Mouse (Mus musculus) hindbrain, embryonic 11.5 days (tissue): ENCODE results near the gene Ttc9b. TPM values are rescaled to one million over a fixed set of nuclear protein-coding genes. Genes with fewer than 3 reads are reported as not detected.
"Not testable (repeated sequence)": the region's sequence is repeated elsewhere in the genome, so short reads cannot be mapped to it uniquely, and the experiment has no call there.

ENCODE experiments used
- ATAC-seq: fragments of 200-750 bp; cut with Nextera tagmentation; 2 replicates; pipeline ENCODE4 v1.8.0; 2017; ENCODE audit warnings: mild to moderate bottlenecking, moderate TSS enrichment, moderate library complexity; ENCODE audit not compliant: low FRiP score
- DNase-seq: peaks from one replicate; pipeline ENCODE4 v3.0.0-alpha.2; 2015; ENCODE audit warnings: low spot score
- H3K27ac ChIP-seq: fragments of 300-500 bp; sonication (generic); 2 replicates; pipeline ENCODE4 v1.5.1; 2014; ENCODE audit warnings: mild to moderate bottlenecking, low read depth, low read length
- H3K27me3 ChIP-seq: fragments of 300-500 bp; sonication (generic); 2 replicates; pipeline ENCODE4 v1.6.1; 2014; ENCODE audit warnings: mild to moderate bottlenecking, low read length, moderate library complexity, mixed read lengths; ENCODE audit not compliant: control insufficient read depth, insufficient read depth
- H3K36me3 ChIP-seq: fragments of 300-500 bp; sonication (generic); 2 replicates; pipeline ENCODE4 v1.6.1; 2014; ENCODE audit warnings: mild to moderate bottlenecking, low read length, moderate library complexity, mixed read lengths; ENCODE audit not compliant: control insufficient read depth, insufficient read depth
- H3K4me1 ChIP-seq: fragments of 300-500 bp; sonication (generic); replicated peaks from 2 replicates; pipeline ENCODE4 v1.6.1; 2014; ENCODE audit warnings: low read length, mixed read lengths; ENCODE audit not compliant: control insufficient read depth, insufficient read depth
- H3K4me2 ChIP-seq: fragments of 300-500 bp; sonication (generic); replicated peaks from 2 replicates; pipeline ENCODE4 v1.6.1; 2014; ENCODE audit warnings: mild to moderate bottlenecking, low read depth, low read length
- H3K4me3 ChIP-seq: fragments of 300-500 bp; sonication (generic); 2 replicates; pipeline ENCODE4 v1.5.1; 2014; ENCODE audit warnings: low read depth, low read length
- H3K9ac ChIP-seq: fragments of 300-500 bp; sonication (generic); 2 replicates; pipeline ENCODE4 v1.6.1; 2014; ENCODE audit warnings: low read depth, low read length
- H3K9me3 ChIP-seq: fragments of 300-500 bp; sonication (generic); 2 replicates; pipeline ENCODE4 v1.6.1; 2016; ENCODE audit warnings: low read length; ENCODE audit not compliant: control insufficient read depth
- WGBS: fragments of 180-500 bp; shearing (Covaris S2); extraction: QIAGEN DNeasy Blood & Tissue Kit; methylation state at CpG from one replicate; pipeline ENCODE4 v1.1.7; 2014; 5-methylcytosine and 5-hydroxymethylcytosine counted together
- polyA plus RNA-seq: library from polyadenylated mRNA; unstranded; fragments of >200 nt; fragmentation: Nextera tagmentation; extraction: Ambion mirVana; gene quantifications from 2 replicates; pipeline ENCODE4 v1.2.1, GENCODE M21; 2014

Gene Ttc9b
- polyA plus RNA-seq, 1 experiment from 2014 or later = 13.4 TPM

- not testable (repeated sequence) for H3K9me3 ChIP-seq, ATAC-seq, H3K4me2 ChIP-seq, H3K4me3 ChIP-seq, H3K27me3 ChIP-seq, H3K27ac ChIP-seq, H3K36me3 ChIP-seq, H3K9ac ChIP-seq, DNase-seq, H3K4me1 ChIP-seq
- 92% methylated on average over 7 of the region's 7 CpGs for WGBS
Measured at GRCm38 (mm10) chr7:27628816-27629215, 24.9 kb upstream of the Ttc9b start.

- Histone ChIP-seq H3K4me1 (no peaks in the 10 kb centered on the region), H3K36me3 (peaks cover 2% of the 10 kb centered on the region; the same call in 1 of the 2 replicates), H3K27me3 (no peaks in the 10 kb centered on the region), H3K9me3 (no peaks in the 10 kb centered on the region), H3K4me3 (no peak overlapping the region), H3K9ac (no peak overlapping the region), H3K4me2 (no peak overlapping the region), H3K27ac (no peak overlapping the region)
- DNase-seq = no peak
- WGBS = 91% methylated on average over 4 of the region's 4 CpGs
- no peak for ATAC-seq
Measured at GRCm38 (mm10) chr7:27631439-27631838, 22.3 kb upstream of the Ttc9b start.

DNA sequence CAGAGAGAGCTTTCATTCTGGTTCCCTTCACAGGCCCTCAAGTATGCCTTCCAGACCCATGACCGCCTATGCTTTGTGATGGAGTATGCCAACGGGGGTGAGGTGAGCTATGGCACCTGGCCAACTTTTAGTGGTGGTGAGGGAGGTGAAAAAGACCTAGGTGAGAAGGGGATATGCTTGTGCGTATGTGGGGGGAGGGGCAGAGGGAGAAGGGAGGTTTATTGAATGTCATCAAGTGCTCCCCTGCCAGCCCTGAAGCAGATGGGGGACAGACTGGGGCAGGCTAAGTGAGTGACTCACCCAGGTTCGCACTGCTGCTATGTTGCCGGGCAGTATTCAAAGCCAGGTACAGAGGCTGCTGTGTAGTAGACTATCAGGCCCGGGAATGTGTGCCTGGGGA is 20.5 kb upstream of the Ttc9b start:
- 89% methylated on average over 6 of the region's 6 CpGs for WGBS
- ATAC-seq (no peak), DNase-seq (no peak)
- Histone ChIP-seq H3K9me3 (no peaks in the 10 kb centered on the region), H3K4me3 (no peak overlapping the region), H3K4me2 (no peak overlapping the region), H3K36me3 (peaks cover 2% of the 10 kb centered on the region; the same call in 1 of the 2 replicates), H3K27ac (no peak overlapping the region), H3K27me3 (no peaks in the 10 kb centered on the region), H3K4me1 (no peaks in the 10 kb centered on the region), H3K9ac (no peak overlapping the region)

GRCm38 (mm10) chr7:27634691-27635090 is 19.0 kb upstream of the Ttc9b start:
- DNase-seq (no peak), ATAC-seq (no peak)
- Histone ChIP-seq H3K27ac (no peak overlapping the region), H3K9ac (no peak overlapping the region), H3K4me3 (no peak overlapping the region), H3K36me3 (peaks cover 2% of the 10 kb centered on the region; the same call in 1 of the 2 replicates), H3K9me3 (no peaks in the 10 kb centered on the region), H3K27me3 (no peaks in the 10 kb centered on the region), H3K4me1 (no peaks in the 10 kb centered on the region), H3K4me2 (no peak overlapping the region)
- 95% methylated on average over 6 of the region's 6 CpGs for WGBS

- H3K36me3 ChIP-seq, H3K4me2 ChIP-seq, H3K9ac ChIP-seq, H3K27ac ChIP-seq, ATAC-seq, H3K4me3 ChIP-seq, H3K27me3 ChIP-seq, H3K9me3 ChIP-seq, DNase-seq, H3K4me1 ChIP-seq: not testable (repeated sequence)
- WGBS = 88% methylated on average over 2 of the region's 2 CpGs
Measured at GRCm38 (mm10) chr7:27635094-27635493, 18.6 kb upstream of the Ttc9b start.

DNA sequence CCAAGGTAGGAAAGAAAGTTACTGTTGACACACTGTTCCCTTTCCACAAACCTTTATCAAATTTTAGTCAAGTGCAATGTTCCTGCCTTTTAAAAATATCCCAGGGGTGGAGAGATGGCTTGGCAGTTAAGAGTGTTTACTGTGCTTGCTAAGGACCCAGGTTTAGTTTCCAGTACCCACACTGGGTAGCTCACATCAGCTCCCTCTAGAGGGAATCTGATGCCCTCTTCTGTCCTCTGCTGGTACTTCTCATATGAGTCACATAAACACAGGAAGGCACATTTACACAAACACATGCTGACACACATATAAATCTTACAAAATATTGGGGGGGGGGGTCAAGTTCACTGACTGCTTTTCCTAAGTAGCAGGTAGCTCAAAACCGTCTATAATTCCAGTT is 9.2 kb upstream of the Ttc9b start:
- no peak for ATAC-seq
- no peaks in the 10 kb centered on the region for H3K9me3 ChIP-seq
- H3K36me3 ChIP-seq = no peaks in the 10 kb centered on the region
- H3K4me1 ChIP-seq = no peaks in the 10 kb centered on the region
- DNase-seq = no peak
- no peak overlapping the region for H3K4me3 ChIP-seq
- no peak overlapping the region for H3K9ac ChIP-seq
- no peak overlapping the region for H3K4me2 ChIP-seq
- 58% methylated on average over 1 of the region's 1 CpGs for WGBS
- no peaks in the 10 kb centered on the region for H3K27me3 ChIP-seq
- no peak overlapping the region for H3K27ac ChIP-seq

DNA sequence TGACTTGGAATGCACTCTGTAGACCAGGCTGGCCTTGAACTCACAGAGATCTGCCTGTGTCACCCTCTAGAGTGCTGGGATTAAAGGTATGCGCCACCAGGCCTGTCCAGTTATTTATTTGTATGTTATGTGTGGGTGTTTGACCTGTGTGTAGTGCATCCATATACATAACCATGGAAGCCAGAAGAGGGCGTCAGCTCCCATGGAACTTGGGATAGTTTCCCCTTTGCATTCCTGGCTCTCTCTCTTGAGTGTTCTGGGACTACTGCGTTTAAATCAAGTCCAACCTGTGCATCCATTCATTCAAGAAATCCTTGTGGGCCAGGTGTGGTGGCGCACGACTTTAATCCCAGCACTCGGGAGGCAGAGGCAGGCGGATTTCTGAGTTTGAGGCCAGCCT is 7.2 kb upstream of the Ttc9b start:
- DNase-seq = no peak
- H3K4me3 ChIP-seq = no peak overlapping the region
- H3K27ac ChIP-seq = no peak overlapping the region
- H3K4me2 ChIP-seq = no peak overlapping the region
- no peaks in the 10 kb centered on the region for H3K4me1 ChIP-seq
- no peaks in the 10 kb centered on the region for H3K9me3 ChIP-seq
- no peaks in the 10 kb centered on the region for H3K27me3 ChIP-seq
- H3K9ac ChIP-seq = no peak overlapping the region
- ATAC-seq = no peak
- H3K36me3 ChIP-seq = no peaks in the 10 kb centered on the region
- 83% methylated on average over 7 of the region's 7 CpGs for WGBS

- Histone ChIP-seq H3K9ac (no peak overlapping the region), H3K27me3 (peaks cover 1% of the 10 kb centered on the region; the same call in 1 of the 2 replicates), H3K9me3 (no peaks in the 10 kb centered on the region), H3K4me1 (no peaks in the 10 kb centered on the region), H3K4me2 (no peak overlapping the region), H3K4me3 (no peak overlapping the region), H3K36me3 (no peaks in the 10 kb centered on the region), H3K27ac (no peak overlapping the region)
- DNase-seq (no peak), ATAC-seq (no peak)
- 81% methylated on average over 6 of the region's 6 CpGs for WGBS
Measured at GRCm38 (mm10) chr7:27647281-27648002, 6.3 kb upstream of the Ttc9b start.

DNA sequence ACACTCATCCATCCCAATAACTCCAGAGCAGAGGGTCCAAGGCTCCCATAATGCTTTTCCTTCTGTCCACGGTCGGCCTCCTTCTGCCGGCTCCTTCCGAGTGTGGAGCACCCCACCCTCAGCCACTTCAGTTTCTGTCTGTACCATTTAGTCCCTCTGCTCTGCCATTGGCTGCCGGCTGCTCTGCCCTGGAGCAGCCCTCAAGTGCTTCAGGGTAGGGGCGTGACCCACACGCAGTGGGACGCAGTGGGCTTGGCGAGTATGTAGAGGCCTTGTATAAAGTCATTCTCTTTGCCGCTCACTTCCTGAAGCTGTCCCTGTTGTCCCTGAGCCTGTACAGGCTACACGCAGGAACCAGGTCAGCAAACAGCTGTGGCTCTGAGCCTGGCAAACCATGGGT is 4.0 kb upstream of the Ttc9b start:
- no peak overlapping the region for H3K4me2 ChIP-seq
- ATAC-seq (no peak), DNase-seq (no peak)
- no peaks in the 10 kb centered on the region for H3K9me3 ChIP-seq
- H3K27me3 ChIP-seq = peaks cover 16% of the 10 kb centered on the region
- no peak overlapping the region for H3K4me3 ChIP-seq
- 87% methylated on average over 11 of the region's 11 CpGs for WGBS
- H3K27ac ChIP-seq = no peak overlapping the region
- H3K9ac ChIP-seq = no peak overlapping the region
- H3K4me1 ChIP-seq = no peaks in the 10 kb centered on the region
- no peaks in the 10 kb centered on the region for H3K36me3 ChIP-seq
